Mouse (Mus musculus) kidney, postnatal 0 days (tissue): ENCODE data around the gene Cyp1a1. TPM values are rescaled to one million over a fixed set of nuclear protein-coding genes. Genes with fewer than 3 reads are reported as not detected.

Source experiments
- ATAC-seq: fragments of 200-750 bp; cut with Nextera tagmentation; replicated peaks from 2 replicates; pipeline ENCODE4 v1.8.0; 2017; ENCODE audit warnings: low read depth, moderate number of reproducible peaks, moderate TSS enrichment, moderate library complexity; ENCODE audit not compliant: low FRiP score
- DNase-seq: peaks from one replicate; pipeline ENCODE4 v3.0.0-alpha.2; 2016; ENCODE audit warnings: low spot score
- H3K27ac ChIP-seq: fragments of 300-500 bp; sonication (generic); 2 replicates; pipeline ENCODE4 v1.5.1; 2014; ENCODE audit warnings: mild to moderate bottlenecking
- H3K27me3 ChIP-seq: fragments of 300-500 bp; sonication (generic); 2 replicates; pipeline ENCODE4 v1.6.1; 2014; ENCODE audit warnings: low read length, mixed read lengths; ENCODE audit not compliant: insufficient read depth
- H3K36me3 ChIP-seq: fragments of 300-500 bp; sonication (generic); 2 replicates; pipeline ENCODE4 v1.6.1; 2014; ENCODE audit warnings: low read length, mixed read lengths; ENCODE audit not compliant: insufficient read depth
- H3K4me1 ChIP-seq: fragments of 300-500 bp; sonication (generic); replicated peaks from 2 replicates; pipeline ENCODE4 v1.6.1; 2014; ENCODE audit warnings: antibody characterized with exemption, low read length, mixed read lengths; ENCODE audit not compliant: insufficient read depth
- H3K4me2 ChIP-seq: fragments of 300-500 bp; sonication (generic); 2 replicates; pipeline ENCODE4 v1.6.1; 2014; ENCODE audit warnings: mild to moderate bottlenecking, low read length, moderate library complexity, mixed read lengths
- H3K4me3 ChIP-seq: fragments of 300-500 bp; sonication (generic); replicated peaks from 2 replicates; pipeline ENCODE4 v1.5.1; 2014; ENCODE audit warnings: low read depth, low read length
- H3K9ac ChIP-seq: fragments of 300-500 bp; sonication (generic); 2 replicates; pipeline ENCODE4 v1.6.1; 2014; ENCODE audit warnings: low read depth, low read length
- H3K9me3 ChIP-seq: fragments of 300-500 bp; sonication (generic); replicated peaks from 2 replicates; pipeline ENCODE4 v1.6.1; 2016; ENCODE audit warnings: low read length, inconsistent platforms, mixed read lengths
- CTCF ChIP-seq: IDR thresholded peaks from 2 replicates; pipeline ENCODE4 v1.5.1; 2016; ENCODE audit warnings: antibody characterized with exemption, low read depth, mild to moderate bottlenecking, moderate library complexity
- WGBS: fragments of 180-500 bp; shearing (Covaris S2); extraction: QIAGEN DNeasy Blood & Tissue Kit; methylation state at CpG from one replicate; pipeline ENCODE4 v1.1.7; 2014; 5-methylcytosine and 5-hydroxymethylcytosine counted together
- polyA plus RNA-seq: library from polyadenylated mRNA; unstranded; fragments of >200 nt; fragmentation: Nextera tagmentation; extraction: Ambion mirVana; gene quantifications from 2 replicates; pipeline ENCODE4 v1.2.1, GENCODE M21; 2015

Gene Cyp1a1
- polyA plus RNA-seq, 1 experiment from 2014 or later, result 0.34 TPM

GRCm38 (mm10) chr9:57744462-57745091 lies 56.8 kb downstream of the Cyp1a1 start:
- WGBS, result 71% methylated on average over 3 of the region's 3 CpGs
- Histone ChIP-seq H3K9ac (no peak overlapping the region), H3K4me2 (no peak overlapping the region), H3K4me3 (no peak overlapping the region), H3K4me1 (no peaks in the 10 kb centered on the region), H3K36me3 (peaks cover 73% of the 10 kb centered on the region), H3K9me3 (no peaks in the 10 kb centered on the region), H3K27me3 (no peaks in the 10 kb centered on the region), H3K27ac (no peak overlapping the region)
- peak; percentile 93 for TF ChIP-seq CTCF
- DNase-seq (peak; percentile 82), ATAC-seq (no peak)

- peaks cover 78% of the 10 kb centered on the region for H3K36me3 ChIP-seq
- 61% methylated on average over 1 of the region's 1 CpGs for WGBS
- no peak for TF ChIP-seq CTCF
These were observed 59.3 kb downstream of the Cyp1a1 start for GRCm38 (mm10) chr9:57747067-57747466.

DNA sequence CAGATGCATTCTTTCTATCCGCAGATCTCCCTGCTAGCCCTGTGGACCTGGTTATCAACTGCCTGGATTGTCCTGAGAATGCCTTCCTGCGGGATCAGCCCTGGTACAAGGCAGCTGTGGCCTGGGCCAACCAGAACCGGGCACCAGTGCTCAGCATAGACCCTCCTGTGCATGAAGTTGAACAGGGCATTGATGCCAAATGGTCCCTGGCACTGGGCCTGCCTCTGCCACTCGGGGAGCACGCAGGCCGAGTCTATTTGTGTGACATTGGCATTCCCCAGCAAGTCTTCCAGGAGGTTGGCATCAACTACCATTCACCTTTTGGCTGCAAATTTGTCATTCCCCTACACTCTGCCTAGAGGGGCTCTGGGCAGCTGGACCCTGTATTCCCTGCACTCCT lies 60.4 kb downstream of the Cyp1a1 start:
- ATAC-seq (no peak), DNase-seq (no peak)
- WGBS, result 87% methylated on average over 6 of the region's 6 CpGs
- no peaks in the 10 kb centered on the region for H3K9me3 ChIP-seq
- H3K9ac ChIP-seq, result no peak overlapping the region
- no peaks in the 10 kb centered on the region for H3K27me3 ChIP-seq
- no peaks in the 10 kb centered on the region for H3K4me1 ChIP-seq
- no peak for TF ChIP-seq CTCF
- H3K27ac ChIP-seq, result peak overlapping the region; percentile 15; the same call in 1 of the 2 replicates
- no peak overlapping the region for H3K4me2 ChIP-seq
- peaks cover 80% of the 10 kb centered on the region for H3K36me3 ChIP-seq
- no peak overlapping the region for H3K4me3 ChIP-seq

More at GRCm38 (mm10) chr9:57747067-57747466, 59.3 kb downstream of the Cyp1a1 start:
- DNase-seq, result no peak
- Histone ChIP-seq H3K4me2 (no peak overlapping the region), H3K4me3 (no peak overlapping the region), H3K9ac (no peak overlapping the region), H3K27me3 (no peaks in the 10 kb centered on the region), H3K4me1 (no peaks in the 10 kb centered on the region), H3K27ac (no peak overlapping the region), H3K9me3 (no peaks in the 10 kb centered on the region)
- no peak for ATAC-seq

GRCm38 (mm10) chr9:57748831-57749230 lies 61.1 kb downstream of the Cyp1a1 start:
- Histone ChIP-seq H3K9ac (no peak overlapping the region), H3K27me3 (no peaks in the 10 kb centered on the region), H3K27ac (peak overlapping the region; percentile 8), H3K9me3 (no peaks in the 10 kb centered on the region), H3K4me3 (no peak overlapping the region), H3K36me3 (peaks cover 87% of the 10 kb centered on the region), H3K4me2 (no peak overlapping the region), H3K4me1 (no peaks in the 10 kb centered on the region)
- WGBS, result 58% methylated on average over 1 of the region's 1 CpGs
- peak; percentile 71 for ATAC-seq
- no peak for TF ChIP-seq CTCF
- DNase-seq, result no peak

DNA sequence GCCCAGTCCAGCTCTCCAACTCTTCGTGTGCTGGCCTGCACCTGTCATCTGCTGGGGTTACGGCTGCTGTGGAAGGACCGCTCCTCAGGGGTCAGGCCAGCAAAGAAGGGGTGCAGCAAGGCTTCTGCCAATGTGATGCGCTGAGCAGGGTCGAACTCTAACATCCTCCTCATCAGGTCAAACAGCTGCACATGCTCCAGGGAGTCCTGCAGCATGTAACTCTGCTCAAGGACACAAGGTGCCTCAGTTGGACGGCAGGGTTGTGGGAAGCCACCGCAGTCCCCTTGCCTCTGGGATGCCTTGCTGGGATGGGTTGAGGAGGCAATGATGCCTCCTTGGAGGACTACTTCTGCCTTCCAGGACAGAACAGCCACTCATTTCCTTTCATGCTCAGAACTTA lies 63.2 kb downstream of the Cyp1a1 start:
- TF ChIP-seq CTCF, result no peak
- Histone ChIP-seq H3K9ac (no peak overlapping the region), H3K27ac (no peak overlapping the region), H3K4me1 (no peaks in the 10 kb centered on the region), H3K9me3 (no peaks in the 10 kb centered on the region), H3K4me2 (no peak overlapping the region), H3K36me3 (peaks cover 97% of the 10 kb centered on the region), H3K4me3 (no peak overlapping the region), H3K27me3 (no peaks in the 10 kb centered on the region)
- DNase-seq (no peak), ATAC-seq (no peak)
- 84% methylated on average over 7 of the region's 7 CpGs for WGBS

Other genes starting within 250 kb of the Cyp1a1 start
- 29.6 and 34.8 TPM in 2 replicates for gene Ppcdc, start 247.8 kb upstream of the Cyp1a1 start, polyA plus RNA-seq
- 18.3 and 19.4 TPM in 2 replicates for gene Scamp5, start 219.9 kb upstream of the Cyp1a1 start, polyA plus RNA-seq
- 3.8 and 4.2 TPM in 2 replicates for gene Rpp25, start 183.9 kb upstream of the Cyp1a1 start, polyA plus RNA-seq
- 1,314 and 1,348 TPM in 2 replicates for gene Cox5a, start 166.7 kb upstream of the Cyp1a1 start, polyA plus RNA-seq
- gene Fam219b, start 150.4 kb upstream of the Cyp1a1 start, polyA plus RNA-seq, result 13.6 and 15.1 TPM in 2 replicates
- 34.5 and 35.9 TPM in 2 replicates for gene Mpi, start 135.2 kb upstream of the Cyp1a1 start, polyA plus RNA-seq
- gene Scamp2, start 127.0 kb upstream of the Cyp1a1 start, polyA plus RNA-seq, result 100 and 104 TPM in 2 replicates
- 8.0 and 8.4 TPM in 2 replicates for gene Ulk3, start 98.5 kb upstream of the Cyp1a1 start, polyA plus RNA-seq
- gene Cplx3, start 81.6 kb upstream of the Cyp1a1 start, polyA plus RNA-seq, result 0.04 TPM in 1 of 2 replicates, not detected in the other
- gene Lman1l, start 67.2 kb upstream of the Cyp1a1 start, polyA plus RNA-seq, result not detected in 2 replicates
- gene Csk, start 34.3 kb upstream of the Cyp1a1 start, polyA plus RNA-seq, result 23.9 and 25.2 TPM in 2 replicates
- not detected in 2 replicates for gene Cyp1a2, start 4.2 kb upstream of the Cyp1a1 start, polyA plus RNA-seq
- 23.1 and 26.4 TPM in 2 replicates for gene Edc3, start 20.6 kb downstream of the Cyp1a1 start, polyA plus RNA-seq
- 50.3 and 51.7 TPM in 2 replicates for gene Clk3, start 77.9 kb downstream of the Cyp1a1 start, polyA plus RNA-seq
- gene Arid3b, start 148.9 kb downstream of the Cyp1a1 start, polyA plus RNA-seq, result 4.0 and 4.2 TPM in 2 replicates
- gene Ubl7, start 223.1 kb downstream of the Cyp1a1 start, polyA plus RNA-seq, result 124 and 141 TPM in 2 replicates